In the genomic region with DNA sequence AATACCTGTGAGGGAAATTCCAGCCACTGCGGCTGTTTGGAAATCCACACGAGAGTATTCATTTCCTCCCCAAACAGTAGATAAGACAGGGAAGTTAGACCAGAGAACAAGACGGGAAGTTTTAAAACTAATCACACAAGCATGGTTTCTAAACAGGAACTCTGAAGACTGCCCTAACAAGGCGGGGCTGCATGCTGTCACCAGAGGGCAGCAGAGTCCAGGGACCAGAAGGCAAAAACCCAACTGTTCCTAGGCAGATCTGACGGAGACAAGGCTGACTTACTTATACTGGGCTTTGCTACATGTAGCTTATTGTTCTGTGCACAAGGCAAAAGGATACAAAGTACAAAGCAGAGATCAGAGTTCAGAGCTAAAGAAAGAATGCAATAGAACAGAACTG, we compare ENCODE assay signal across 8 mouse cellular contexts. TPM values are rescaled to one million over a fixed set of nuclear protein-coding genes. Genes with fewer than 3 reads are reported as not detected.
DNase-seq lines count a peak whose midpoint lies in the region; ATAC-seq lines count a peak whose summit lies in the region.

No protein-coding gene starts in this region.

- H3K27ac ChIP-seq in forebrain, embryonic 14.5 days (ENCODE audit: low read depth, low read length): no peak overlapping the region
- no peak overlapping the region for H3K27ac ChIP-seq in forebrain, embryonic 13.5 days
- no peak overlapping the region for H3K27ac ChIP-seq in embryonic facial prominence, embryonic 15.5 days (replicated peaks)
- no peak overlapping the region for H3K27ac ChIP-seq in hindbrain, embryonic 14.5 days
- H3K27ac ChIP-seq in stomach, embryonic 14.5 days (ENCODE audit: low read length): no peak overlapping the region

- no peaks in the 10 kb centered on the region; the same call in 1 of the 2 replicates for H3K27me3 ChIP-seq in forebrain, embryonic 14.5 days (replicated peaks; ENCODE audit: control insufficient read depth, insufficient read depth, low read length)
- H3K27me3 ChIP-seq in forebrain, embryonic 13.5 days: peaks cover 23% of the 10 kb centered on the region
- peaks cover 11% of the 10 kb centered on the region; the same call in 1 of the 2 replicates for H3K27me3 ChIP-seq in embryonic facial prominence, embryonic 15.5 days
- peaks cover 12% of the 10 kb centered on the region for H3K27me3 ChIP-seq in hindbrain, embryonic 14.5 days (ENCODE audit: control insufficient read depth, insufficient read depth, low read length)
- no peaks in the 10 kb centered on the region for H3K27me3 ChIP-seq in stomach, embryonic 14.5 days (ENCODE audit: control insufficient read depth, insufficient read depth, low read length)

- peak; percentile 81 for DNase-seq in forebrain, embryonic 14.5 days (ENCODE audit: low spot score)
- DNase-seq in adrenal gland, postnatal 4 days (ENCODE audit: low spot score in 2 of 2): peak; percentile 59 to 73
- peak; percentile 81 for DNase-seq in hindbrain, embryonic 14.5 days (ENCODE audit: low spot score)
- DNase-seq in left cerebral cortex, adult 18-20 months (ENCODE audit: low spot score in 2 of 2): peak; percentile 82 to 89
- DNase-seq in monocyte, adult 2 months (ENCODE audit: low read depth in 1 of 2, low spot score in 2 of 2): peak; percentile 41 to 74

- 19% methylated on average over 5 of the region's 5 CpGs for WGBS in forebrain, embryonic 14.5 days
- 15% methylated on average over 5 of the region's 5 CpGs for WGBS in forebrain, embryonic 13.5 days
- WGBS in embryonic facial prominence, embryonic 15.5 days: 9% methylated on average over 5 of the region's 5 CpGs
- whole genome bisulfite sequencing in hindbrain, embryonic 14.5 days: 19% methylated on average over 5 of the region's 5 CpGs
- WGBS in stomach, embryonic 14.5 days: 12% methylated on average over 5 of the region's 5 CpGs

- no peak overlapping the region for H3K9ac ChIP-seq in forebrain, embryonic 14.5 days (ENCODE audit: low read length)
- H3K9ac ChIP-seq in forebrain, embryonic 13.5 days: no peak overlapping the region
- H3K9ac ChIP-seq in embryonic facial prominence, embryonic 15.5 days: no peak overlapping the region
- no peak overlapping the region for H3K9ac ChIP-seq in hindbrain, embryonic 14.5 days
- H3K9ac ChIP-seq in stomach, embryonic 14.5 days (replicated peaks; ENCODE audit: low read depth, low read length): no peak overlapping the region

- no peaks in the 10 kb centered on the region for H3K36me3 ChIP-seq in forebrain, embryonic 14.5 days (ENCODE audit: control insufficient read depth, insufficient read depth, low read length)
- no peaks in the 10 kb centered on the region for H3K36me3 ChIP-seq in forebrain, embryonic 13.5 days (ENCODE audit: poor library complexity, severe bottlenecking)
- H3K36me3 ChIP-seq in embryonic facial prominence, embryonic 15.5 days: no peaks in the 10 kb centered on the region
- H3K36me3 ChIP-seq in hindbrain, embryonic 14.5 days (replicated peaks; ENCODE audit: control insufficient read depth, insufficient read depth): no peaks in the 10 kb centered on the region
- no peaks in the 10 kb centered on the region for H3K36me3 ChIP-seq in stomach, embryonic 14.5 days (ENCODE audit: control insufficient read depth, insufficient read depth, low read length)

- H3K4me2 ChIP-seq in forebrain, embryonic 14.5 days (ENCODE audit: low read length): no peak overlapping the region
- H3K4me2 ChIP-seq in forebrain, embryonic 13.5 days: no peak overlapping the region
- H3K4me2 ChIP-seq in embryonic facial prominence, embryonic 15.5 days (replicated peaks): no peak overlapping the region
- no peak overlapping the region for H3K4me2 ChIP-seq in hindbrain, embryonic 14.5 days (replicated peaks)
- H3K4me2 ChIP-seq in stomach, embryonic 14.5 days (replicated peaks; ENCODE audit: low read depth, low read length): no peak overlapping the region

- H3K4me3 ChIP-seq in forebrain, embryonic 14.5 days (ENCODE audit: low read depth, low read length): no peak overlapping the region
- H3K4me3 ChIP-seq in forebrain, embryonic 13.5 days: no peak overlapping the region
- H3K4me3 ChIP-seq in embryonic facial prominence, embryonic 15.5 days (replicated peaks): no peak overlapping the region
- H3K4me3 ChIP-seq in hindbrain, embryonic 14.5 days (replicated peaks; ENCODE audit: low read length): no peak overlapping the region
- H3K4me3 ChIP-seq in stomach, embryonic 14.5 days (ENCODE audit: low read depth, low read length): no peak overlapping the region

- ATAC-seq in forebrain, embryonic 14.5 days: no peak
- no peak; the same call in 1 of the 2 replicates for ATAC-seq in forebrain, embryonic 13.5 days
- ATAC-seq in embryonic facial prominence, embryonic 15.5 days (ENCODE audit: insufficient number of reproducible peaks, low FRiP score, low TSS enrichment, low read depth): 0 out of 2 replicates have a peak, but pooled peaks have one; percentile 54
- no peak for ATAC-seq in hindbrain, embryonic 14.5 days (ENCODE audit: low FRiP score)
- 0 out of 2 replicates have a peak, but pooled peaks have one; percentile 56 for ATAC-seq in stomach, embryonic 14.5 days (ENCODE audit: insufficient number of reproducible peaks, insufficient read depth, low FRiP score, low read depth)

- no peaks in the 10 kb centered on the region for H3K4me1 ChIP-seq in forebrain, embryonic 14.5 days (ENCODE audit: control insufficient read depth, insufficient read depth, low read length)
- H3K4me1 ChIP-seq in forebrain, embryonic 13.5 days: peaks cover 2% of the 10 kb centered on the region; the same call in 1 of the 2 replicates
- no peaks in the 10 kb centered on the region for H3K4me1 ChIP-seq in embryonic facial prominence, embryonic 15.5 days
- no peaks in the 10 kb centered on the region for H3K4me1 ChIP-seq in hindbrain, embryonic 14.5 days (replicated peaks; ENCODE audit: control insufficient read depth, insufficient read depth, low read length)
- H3K4me1 ChIP-seq in stomach, embryonic 14.5 days (ENCODE audit: control insufficient read depth, insufficient read depth, low read length): peaks cover 3% of the 10 kb centered on the region; the same call in 1 of the 2 replicates

- no peaks in the 10 kb centered on the region for H3K9me3 ChIP-seq in forebrain, embryonic 14.5 days (replicated peaks; ENCODE audit: control insufficient read depth, low read length)
- no peaks in the 10 kb centered on the region for H3K9me3 ChIP-seq in forebrain, embryonic 13.5 days (replicated peaks)
- no peaks in the 10 kb centered on the region for H3K9me3 ChIP-seq in embryonic facial prominence, embryonic 15.5 days (replicated peaks)
- no peaks in the 10 kb centered on the region for H3K9me3 ChIP-seq in hindbrain, embryonic 14.5 days (ENCODE audit: control insufficient read depth, low read length)
- H3K9me3 ChIP-seq in stomach, embryonic 14.5 days (ENCODE audit: control insufficient read depth, low read depth, low read length): no peaks in the 10 kb centered on the region

RNA-seq across cellular contexts. Expression of gene Mlkl, which starts 5.2 kb away (rescaled TPM):
- polyA plus RNA-seq in forebrain, embryonic 14.5 days (2014; fragmentation: Nextera tagmentation; extraction: Ambion mirVana): 0.47 and 0.78 TPM in 2 replicates
- polyA plus RNA-seq in forebrain, embryonic 13.5 days (2015; fragmentation: Nextera tagmentation; extraction: Ambion mirVana): 0.23 and 0.53 TPM in 2 replicates
- total RNA-seq in adrenal gland, postnatal 4 days (2021): 10 to 100 TPM; 12.8 to 13.4 TPM
- 1.2 and 1.3 TPM in 2 replicates for polyA plus RNA-seq in embryonic facial prominence, embryonic 15.5 days (2015; fragmentation: Nextera tagmentation; extraction: Ambion mirVana)
- 0.40 and 0.47 TPM in 2 replicates for polyA plus RNA-seq in hindbrain, embryonic 14.5 days (2014; fragmentation: Nextera tagmentation; extraction: Ambion mirVana)
- under 1 TPM; 0.37 to 0.86 TPM for total RNA-seq in left cerebral cortex, adult 18-20 months (2021)
- 0.74 and 1.8 TPM in 2 replicates for polyA plus RNA-seq in stomach, embryonic 14.5 days (2014; fragmentation: Nextera tagmentation; extraction: Ambion mirVana)

RNA-seq across cellular contexts. Expression of gene Rfwd3, which starts 43.2 kb away (rescaled TPM):
- 34.4 and 35.3 TPM in 2 replicates for polyA plus RNA-seq in forebrain, embryonic 14.5 days (2014; fragmentation: Nextera tagmentation; extraction: Ambion mirVana)
- polyA plus RNA-seq in forebrain, embryonic 13.5 days (2015; fragmentation: Nextera tagmentation; extraction: Ambion mirVana): 47.9 and 52.6 TPM in 2 replicates
- total RNA-seq in adrenal gland, postnatal 4 days (2021): 10 to 100 TPM; 78.9 to 79.4 TPM
- 40.4 and 44.2 TPM in 2 replicates for polyA plus RNA-seq in embryonic facial prominence, embryonic 15.5 days (2015; fragmentation: Nextera tagmentation; extraction: Ambion mirVana)
- 24.9 and 30.0 TPM in 2 replicates for polyA plus RNA-seq in hindbrain, embryonic 14.5 days (2014; fragmentation: Nextera tagmentation; extraction: Ambion mirVana)
- total RNA-seq in left cerebral cortex, adult 18-20 months (2021): 10 to 100 TPM; 22.3 to 23.2 TPM
- 54.7 and 55.8 TPM in 2 replicates for polyA plus RNA-seq in stomach, embryonic 14.5 days (2014; fragmentation: Nextera tagmentation; extraction: Ambion mirVana)

RNA-seq across cellular contexts. Expression of gene Fa2h, which starts 50.4 kb away (rescaled TPM):
- polyA plus RNA-seq in forebrain, embryonic 14.5 days (2014; fragmentation: Nextera tagmentation; extraction: Ambion mirVana): 0.23 TPM in 1 of 2 replicates, not detected in the other
- polyA plus RNA-seq in forebrain, embryonic 13.5 days (2015; fragmentation: Nextera tagmentation; extraction: Ambion mirVana): not detected in 2 replicates
- total RNA-seq in adrenal gland, postnatal 4 days (2021): under 1 TPM; 0.25 to 0.95 TPM
- 0.16 and 0.98 TPM in 2 replicates for polyA plus RNA-seq in embryonic facial prominence, embryonic 15.5 days (2015; fragmentation: Nextera tagmentation; extraction: Ambion mirVana)
- polyA plus RNA-seq in hindbrain, embryonic 14.5 days (2014; fragmentation: Nextera tagmentation; extraction: Ambion mirVana): 0.74 and 0.93 TPM in 2 replicates
- 10 to 100 TPM; 12.2 to 14.6 TPM for total RNA-seq in left cerebral cortex, adult 18-20 months (2021)
- 4.9 and 5.8 TPM in 2 replicates for polyA plus RNA-seq in stomach, embryonic 14.5 days (2014; fragmentation: Nextera tagmentation; extraction: Ambion mirVana)

Comparison
In these comparisons a context has a peak if more than half of its experiments do, and no peak if none do; other contexts are left out.
1. ATAC-seq: peak in embryonic facial prominence, embryonic 15.5 days (single experiment) and stomach, embryonic 14.5 days (single experiment); none in forebrain, embryonic 14.5 days (single experiment), forebrain, embryonic 13.5 days (single experiment) and hindbrain, embryonic 14.5 days (single experiment).
2. Peak in every context shown above with its lines, with median percentiles within 50 percentile points of each other: DNase-seq.